Mouse (Mus musculus) embryonic facial prominence, embryonic 10.5 days (tissue): Measurements from ENCODE around the gene BC035044. TPM values are rescaled to one million over a fixed set of nuclear protein-coding genes. Genes with fewer than 3 reads are reported as not detected.
A peak's percentile ranks its signal among the peaks of the same experiment; 100 is the strongest.

Experiments used
- DNase-seq: peaks from one replicate; pipeline ENCODE4 v3.0.0-alpha.2; 2017; ENCODE audit warnings: low spot score
- H3K27ac ChIP-seq: fragments of 300-500 bp; sonication (generic); replicated peaks from 2 replicates; pipeline ENCODE4 v1.5.1; 2016; ENCODE audit warnings: mild to moderate bottlenecking
- H3K27me3 ChIP-seq: fragments of 300-500 bp; sonication (generic); replicated peaks from 2 replicates; pipeline ENCODE4 v1.6.1; 2016; ENCODE audit warnings: low read depth, mild to moderate bottlenecking; ENCODE audit not compliant: poor library complexity, severe bottlenecking
- H3K36me3 ChIP-seq: fragments of 300-500 bp; sonication (generic); replicated peaks from 2 replicates; pipeline ENCODE4 v1.6.1; 2016; ENCODE audit warnings: mild to moderate bottlenecking, moderate library complexity
- H3K4me1 ChIP-seq: fragments of 300-500 bp; sonication (generic); 2 replicates; pipeline ENCODE4 v1.6.1; 2016
- H3K4me3 ChIP-seq: fragments of 300-500 bp; sonication (generic); 2 replicates; pipeline ENCODE4 v1.5.1; 2016; ENCODE audit warnings: mild to moderate bottlenecking, moderate library complexity
- H3K9me3 ChIP-seq: fragments of 300-500 bp; sonication (generic); 2 replicates; pipeline ENCODE4 v1.6.1; 2016; ENCODE audit warnings: mild to moderate bottlenecking
- WGBS: fragments of 180-500 bp; shearing (Covaris S2); methylation state at CpG from one replicate; pipeline ENCODE4 v1.1.7; 2016; 5-methylcytosine and 5-hydroxymethylcytosine counted together
- polyA plus RNA-seq: library from polyadenylated mRNA; unstranded; fragments of >200 nt; fragmentation: Nextera tagmentation; extraction: Ambion mirVana; gene quantifications from 2 replicates; pipeline ENCODE4 v1.2.1, GENCODE M21; 2016

The BC035044 gene
- polyA plus RNA-seq, 1 experiment from 2014 or later: 1.1 TPM

DNA sequence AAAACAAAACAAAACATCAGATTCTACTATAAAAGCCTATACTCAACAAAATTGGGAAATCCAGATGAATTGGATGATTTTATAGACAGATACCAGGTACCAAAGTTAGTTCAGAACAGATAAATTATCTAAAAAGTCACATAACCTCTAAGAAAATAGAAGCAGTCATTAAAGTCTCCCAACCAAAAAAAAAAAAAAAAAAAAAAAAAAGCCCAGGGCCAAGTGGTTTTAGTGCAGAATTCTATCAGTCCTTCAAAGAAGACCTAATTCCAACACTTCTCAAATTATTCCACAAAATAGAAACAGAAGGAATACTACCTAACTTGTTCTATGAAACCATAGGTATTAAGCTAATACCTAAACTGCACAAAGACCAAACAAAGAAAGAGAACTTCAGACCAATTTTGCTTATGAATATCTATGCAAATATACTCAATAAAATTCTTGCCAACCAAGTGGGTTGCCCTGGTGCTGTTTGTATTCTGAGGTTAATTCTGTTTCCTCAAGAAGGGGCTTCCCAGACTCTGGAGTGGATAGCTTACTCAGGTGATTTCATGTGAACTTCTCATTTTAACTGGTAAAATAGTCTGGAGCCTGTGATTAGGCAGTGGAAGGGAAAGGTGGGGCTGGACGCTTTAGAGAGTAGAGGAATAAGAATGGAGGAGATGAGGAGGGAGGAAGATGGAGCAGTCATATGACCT, 18.9 kb downstream of the BC035044 start:
- 0 out of 2 replicates have a peak, but pooled peaks cover 2% of the 10 kb centered on the region for H3K9me3 ChIP-seq
- H3K4me3 ChIP-seq: no peak overlapping the region
- peaks cover 5% of the 10 kb centered on the region; the same call in 1 of the 2 replicates for H3K4me1 ChIP-seq
- 91% methylated on average over 1 of the region's 1 CpGs for WGBS
- no peaks in the 10 kb centered on the region for H3K36me3 ChIP-seq
- H3K27ac ChIP-seq: no peak overlapping the region
- DNase-seq: no peak
- no peaks in the 10 kb centered on the region for H3K27me3 ChIP-seq

DNA sequence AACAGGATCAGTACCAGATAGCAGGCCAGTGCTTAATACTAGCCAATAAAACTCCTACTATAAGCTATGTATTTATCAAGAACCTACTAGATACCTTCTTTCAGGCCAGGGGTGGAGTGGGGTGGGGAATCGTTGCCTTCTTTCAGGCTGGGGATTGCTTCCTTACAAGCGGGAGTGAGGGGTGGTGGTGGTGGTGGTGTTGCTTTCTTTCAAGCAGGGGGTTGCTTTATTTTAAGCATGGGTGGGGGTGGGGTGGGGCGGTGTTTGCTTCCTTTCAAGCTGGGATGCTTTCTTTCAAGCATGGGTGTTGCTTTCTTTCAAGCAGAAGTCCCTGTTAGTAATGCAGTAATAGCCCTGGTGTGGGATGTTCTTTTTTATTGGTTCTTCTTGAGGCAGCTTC, 22.1 kb downstream of the BC035044 start:
- no peaks in the 10 kb centered on the region for H3K9me3 ChIP-seq
- no peak for DNase-seq
- 14% methylated on average over 3 of the region's 3 CpGs for WGBS
- no peak overlapping the region for H3K27ac ChIP-seq
- no peaks in the 10 kb centered on the region for H3K27me3 ChIP-seq
- H3K4me3 ChIP-seq: no peak overlapping the region
- H3K36me3 ChIP-seq: no peaks in the 10 kb centered on the region
- peaks cover 5% of the 10 kb centered on the region; the same call in 1 of the 2 replicates for H3K4me1 ChIP-seq

GRCm38 (mm10) chr6:128857976-128858375, 33.0 kb downstream of the BC035044 start:
- Histone ChIP-seq H3K4me1 (peaks cover 8% of the 10 kb centered on the region; the same call in 1 of the 2 replicates), H3K4me3 (no peak overlapping the region), H3K27me3 (no peaks in the 10 kb centered on the region), H3K36me3 (no peaks in the 10 kb centered on the region), H3K27ac (no peak overlapping the region), H3K9me3 (no peaks in the 10 kb centered on the region)
- no peak for DNase-seq
- 86% methylated on average over 2 of the region's 2 CpGs for WGBS

DNA sequence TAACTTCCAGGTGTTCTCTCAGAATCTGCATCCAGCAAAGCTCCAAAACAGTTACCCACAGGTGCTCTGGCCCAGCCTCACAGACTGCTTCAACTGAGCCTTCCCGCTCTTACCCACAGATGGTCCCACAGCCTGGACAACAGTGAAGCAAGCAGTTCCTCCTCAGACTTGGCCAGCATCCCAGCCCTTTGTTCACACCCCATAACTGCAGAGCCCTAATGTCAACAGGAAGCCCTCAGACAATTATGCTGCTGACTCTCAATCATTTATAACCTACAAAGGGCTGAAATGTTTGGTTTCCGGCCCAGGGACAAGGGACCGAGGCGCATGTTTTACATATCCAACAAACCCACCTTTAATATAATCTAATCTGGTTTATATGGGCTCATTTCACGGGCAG, 34.7 kb downstream of the BC035044 start:
- 85% methylated on average over 5 of the region's 5 CpGs for WGBS
- DNase-seq: no peak
- Histone ChIP-seq H3K27ac (no peak overlapping the region), H3K36me3 (no peaks in the 10 kb centered on the region), H3K27me3 (no peaks in the 10 kb centered on the region), H3K9me3 (no peaks in the 10 kb centered on the region), H3K4me1 (peaks cover 8% of the 10 kb centered on the region; the same call in 1 of the 2 replicates), H3K4me3 (no peak overlapping the region)

DNA sequence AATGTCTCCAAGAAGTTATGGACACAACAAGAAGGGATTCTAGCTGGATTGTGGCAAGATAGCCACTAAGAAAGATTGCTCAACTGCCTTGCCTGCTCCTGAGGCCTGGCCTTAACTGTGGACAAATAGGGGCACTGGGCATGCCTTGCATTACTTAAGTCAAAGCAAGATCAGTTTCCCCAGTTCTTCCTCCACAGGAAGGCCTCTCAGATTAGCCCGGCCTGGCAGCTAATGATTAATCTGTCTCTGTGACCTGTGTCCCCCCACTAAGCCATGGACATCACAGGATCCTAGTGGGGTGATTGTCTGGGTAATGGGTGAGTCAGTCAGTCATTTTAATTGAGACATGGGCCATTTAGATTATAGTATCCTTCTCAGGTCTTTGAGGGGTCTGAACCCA, 35.4 kb downstream of the BC035044 start:
- Histone ChIP-seq H3K27me3 (no peaks in the 10 kb centered on the region), H3K36me3 (no peaks in the 10 kb centered on the region), H3K9me3 (no peaks in the 10 kb centered on the region), H3K27ac (no peak overlapping the region), H3K4me3 (no peak overlapping the region), H3K4me1 (peaks cover 8% of the 10 kb centered on the region; the same call in 1 of the 2 replicates)
- 77% methylated on average over 1 of the region's 1 CpGs for WGBS
- no peak for DNase-seq

- H3K9me3 ChIP-seq: no peaks in the 10 kb centered on the region
- H3K27me3 ChIP-seq: no peaks in the 10 kb centered on the region
- H3K4me1 ChIP-seq: peaks cover 8% of the 10 kb centered on the region; the same call in 1 of the 2 replicates
- no peaks in the 10 kb centered on the region for H3K36me3 ChIP-seq
- H3K27ac ChIP-seq: no peak overlapping the region
- no peak for DNase-seq
- no peak overlapping the region for H3K4me3 ChIP-seq
- 93% methylated on average over 3 of the region's 3 CpGs for WGBS
Observed at GRCm38 (mm10) chr6:128854895-128855294, 36.0 kb downstream of the BC035044 start.

GRCm38 (mm10) chr6:128854024-128854820, 36.7 kb downstream of the BC035044 start:
- peak; percentile 74 for DNase-seq
- no peaks in the 10 kb centered on the region for H3K27me3 ChIP-seq
- 0 out of 2 replicates have a peak overlapping the region, but pooled peaks have one; percentile 14 for H3K4me3 ChIP-seq
- peaks cover 8% of the 10 kb centered on the region; the same call in 1 of the 2 replicates for H3K4me1 ChIP-seq
- no peaks in the 10 kb centered on the region for H3K36me3 ChIP-seq
- H3K27ac ChIP-seq: peak overlapping the region; percentile 68
- WGBS: 42% methylated on average over 12 of the region's 12 CpGs
- H3K9me3 ChIP-seq: no peaks in the 10 kb centered on the region

- Histone ChIP-seq H3K27me3 (no peaks in the 10 kb centered on the region), H3K36me3 (no peaks in the 10 kb centered on the region), H3K27ac (no peak overlapping the region), H3K9me3 (no peaks in the 10 kb centered on the region), H3K4me3 (no peak overlapping the region), H3K4me1 (peaks cover 8% of the 10 kb centered on the region; the same call in 1 of the 2 replicates)
- DNase-seq: no peak
- 88% methylated on average over 3 of the region's 3 CpGs for WGBS
Observed at GRCm38 (mm10) chr6:128852766-128853165, 38.2 kb downstream of the BC035044 start.

GRCm38 (mm10) chr6:128851151-128851550, 39.8 kb downstream of the BC035044 start:
- Histone ChIP-seq H3K27me3 (no peaks in the 10 kb centered on the region), H3K9me3 (no peaks in the 10 kb centered on the region), H3K36me3 (no peaks in the 10 kb centered on the region), H3K27ac (no peak overlapping the region), H3K4me3 (no peak overlapping the region), H3K4me1 (peaks cover 8% of the 10 kb centered on the region; the same call in 1 of the 2 replicates)
- WGBS: 84% methylated on average over 2 of the region's 2 CpGs
- no peak for DNase-seq

- WGBS: 69% methylated on average over 2 of the region's 2 CpGs
- Histone ChIP-seq H3K9me3 (no peaks in the 10 kb centered on the region), H3K27me3 (no peaks in the 10 kb centered on the region)
Observed at GRCm38 (mm10) chr6:128850671-128851070, 40.3 kb downstream of the BC035044 start.

DNA sequence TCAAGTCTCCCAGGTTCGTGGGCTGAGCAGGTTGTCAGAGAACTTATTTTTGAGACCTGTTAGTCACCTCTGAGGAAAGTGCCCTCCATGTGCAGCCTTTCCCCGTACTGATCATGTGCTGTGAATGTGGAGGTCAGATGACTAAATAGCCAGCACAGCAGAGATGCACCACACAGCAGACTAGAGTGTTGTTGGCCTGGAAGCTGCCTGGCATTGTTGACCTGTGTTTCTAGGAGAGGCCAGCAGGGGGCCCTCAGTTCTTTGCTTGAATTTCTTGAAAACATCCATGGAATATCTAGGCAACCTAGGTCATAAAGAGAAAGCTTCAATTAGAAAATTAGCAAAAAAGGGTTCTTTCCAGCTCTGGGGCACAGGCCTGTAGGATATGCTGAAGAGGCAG, 41.0 kb downstream of the BC035044 start:
- Histone ChIP-seq H3K4me3 (no peak overlapping the region), H3K27ac (no peak overlapping the region), H3K36me3 (no peaks in the 10 kb centered on the region), H3K9me3 (no peaks in the 10 kb centered on the region), H3K27me3 (no peaks in the 10 kb centered on the region), H3K4me1 (peaks cover 13% of the 10 kb centered on the region; the same call in 1 of the 2 replicates)
- WGBS: 52% methylated on average over 2 of the region's 2 CpGs
- DNase-seq: peak; percentile 79

More at GRCm38 (mm10) chr6:128850671-128851070, 40.3 kb downstream of the BC035044 start:
- no peaks in the 10 kb centered on the region for H3K36me3 ChIP-seq
- no peak overlapping the region for H3K4me3 ChIP-seq
- DNase-seq: no peak
- peaks cover 8% of the 10 kb centered on the region; the same call in 1 of the 2 replicates for H3K4me1 ChIP-seq
- H3K27ac ChIP-seq: no peak overlapping the region

DNA sequence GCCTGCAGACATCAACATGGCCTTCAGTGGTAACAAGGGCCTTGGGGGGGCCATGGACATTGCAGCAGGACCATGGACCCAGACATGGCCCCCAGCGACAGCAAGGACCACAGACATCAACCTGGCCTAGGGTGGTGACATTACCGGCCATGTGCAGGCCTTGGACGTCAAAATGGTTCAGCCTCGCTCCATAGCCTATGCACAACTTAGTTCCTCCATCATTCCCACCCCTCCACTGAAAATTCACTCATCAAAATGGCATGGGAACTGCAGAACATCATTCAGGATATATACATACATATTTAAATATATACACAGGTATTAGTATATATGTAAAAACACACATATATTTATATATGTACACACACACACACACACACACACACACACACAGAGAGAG, 43.5 kb downstream of the BC035044 start:
- no peaks in the 10 kb centered on the region for H3K9me3 ChIP-seq
- H3K4me3 ChIP-seq: no peak overlapping the region
- no peaks in the 10 kb centered on the region for H3K27me3 ChIP-seq
- WGBS: 95% methylated on average over 4 of the region's 4 CpGs
- H3K4me1 ChIP-seq: peaks cover 13% of the 10 kb centered on the region
- no peak for DNase-seq
- H3K27ac ChIP-seq: no peak overlapping the region
- no peaks in the 10 kb centered on the region for H3K36me3 ChIP-seq
